Mouse (Mus musculus) midbrain, embryonic 10.5 days (tissue): ENCODE measurements around the gene Tnni2. TPM values are rescaled to one million over a fixed set of nuclear protein-coding genes. Genes with fewer than 3 reads are reported as not detected.

Experiments used
- DNase-seq: peaks from one replicate; pipeline ENCODE4 v3.0.0-alpha.2; 2017; ENCODE audit warnings: low spot score
- H3K27ac ChIP-seq: fragments of 300-500 bp; sonication (generic); replicated peaks from 2 replicates; pipeline ENCODE4 v1.5.1; 2016; ENCODE audit warnings: mild to moderate bottlenecking
- H3K27me3 ChIP-seq: fragments of 300-500 bp; sonication (generic); 2 replicates; pipeline ENCODE4 v1.6.1; 2016; ENCODE audit warnings: low read depth, mild to moderate bottlenecking; ENCODE audit not compliant: poor library complexity, severe bottlenecking
- H3K36me3 ChIP-seq: fragments of 300-500 bp; sonication (generic); 2 replicates; pipeline ENCODE4 v1.6.1; 2016; ENCODE audit warnings: mild to moderate bottlenecking, moderate library complexity
- H3K4me1 ChIP-seq: fragments of 300-500 bp; sonication (generic); 2 replicates; pipeline ENCODE4 v1.6.1; 2016
- H3K4me3 ChIP-seq: fragments of 300-500 bp; sonication (generic); 2 replicates; pipeline ENCODE4 v1.5.1; 2016; ENCODE audit warnings: mild to moderate bottlenecking, moderate library complexity
- H3K9me3 ChIP-seq: fragments of 300-500 bp; sonication (generic); replicated peaks from 2 replicates; pipeline ENCODE4 v1.6.1; 2016; ENCODE audit warnings: mild to moderate bottlenecking
- WGBS: fragments of 180-500 bp; shearing (Covaris S2); methylation state at CpG from one replicate; pipeline ENCODE4 v1.1.7; 2016; 5-methylcytosine and 5-hydroxymethylcytosine counted together
- polyA plus RNA-seq: library from polyadenylated mRNA; unstranded; fragments of >200 nt; fragmentation: Nextera tagmentation; extraction: Ambion mirVana; gene quantifications from 2 replicates; pipeline ENCODE4 v1.2.1, GENCODE M21; 2016

Tnni2 gene
- polyA plus RNA-seq, 1 experiment from 2014 or later, result 1.5 TPM

GRCm38 (mm10) chr7:142409603-142410002, 32.0 kb upstream of the Tnni2 start:
- Histone ChIP-seq H3K27ac (no peak overlapping the region), H3K4me3 (no peak overlapping the region), H3K36me3 (no peaks in the 10 kb centered on the region), H3K27me3 (peaks cover 1% of the 10 kb centered on the region; the same call in 1 of the 2 replicates), H3K4me1 (no peaks in the 10 kb centered on the region), H3K9me3 (no peaks in the 10 kb centered on the region)
- no peak for DNase-seq
- 83% methylated on average over 3 of the region's 3 CpGs for WGBS

- H3K4me1 ChIP-seq, result no peaks in the 10 kb centered on the region
- no peaks in the 10 kb centered on the region for H3K36me3 ChIP-seq
- H3K9me3 ChIP-seq, result no peaks in the 10 kb centered on the region
- H3K27ac ChIP-seq, result no peak overlapping the region
- WGBS, result 95% methylated on average over 6 of the region's 6 CpGs
- DNase-seq, result no peak
- H3K4me3 ChIP-seq, result no peak overlapping the region
- no peaks in the 10 kb centered on the region; the same call in 1 of the 2 replicates for H3K27me3 ChIP-seq
These were observed 28.3 kb upstream of the Tnni2 start for GRCm38 (mm10) chr7:142413285-142413684.

- 77% methylated on average over 4 of the region's 4 CpGs for WGBS
These were observed 26.3 kb upstream of the Tnni2 start for GRCm38 (mm10) chr7:142415314-142415713.

GRCm38 (mm10) chr7:142416225-142416624, 25.4 kb upstream of the Tnni2 start:
- no peak for DNase-seq
- Histone ChIP-seq H3K27me3 (no peaks in the 10 kb centered on the region; the same call in 1 of the 2 replicates), H3K9me3 (no peaks in the 10 kb centered on the region), H3K27ac (no peak overlapping the region), H3K4me3 (no peak overlapping the region), H3K36me3 (no peaks in the 10 kb centered on the region), H3K4me1 (no peaks in the 10 kb centered on the region)
- WGBS, result 80% methylated on average over 3 of the region's 3 CpGs

More at GRCm38 (mm10) chr7:142415314-142415713, 26.3 kb upstream of the Tnni2 start:
- no peak overlapping the region for H3K4me3 ChIP-seq
- DNase-seq, result no peak
- H3K36me3 ChIP-seq, result no peaks in the 10 kb centered on the region
- no peak overlapping the region for H3K27ac ChIP-seq
- H3K9me3 ChIP-seq, result no peaks in the 10 kb centered on the region
- H3K4me1 ChIP-seq, result no peaks in the 10 kb centered on the region
- H3K27me3 ChIP-seq, result no peaks in the 10 kb centered on the region; the same call in 1 of the 2 replicates

- Histone ChIP-seq H3K4me1 (no peaks in the 10 kb centered on the region), H3K36me3 (no peaks in the 10 kb centered on the region), H3K27ac (no peak overlapping the region), H3K27me3 (no peaks in the 10 kb centered on the region), H3K9me3 (no peaks in the 10 kb centered on the region), H3K4me3 (no peak overlapping the region)
- 97% methylated on average over 2 of the region's 2 CpGs for WGBS
- no peak for DNase-seq
These were observed 23.6 kb upstream of the Tnni2 start for GRCm38 (mm10) chr7:142418027-142418426.

- 91% methylated on average over 8 of the region's 8 CpGs for WGBS
- no peaks in the 10 kb centered on the region for H3K4me1 ChIP-seq
These were observed 22.9 kb upstream of the Tnni2 start for GRCm38 (mm10) chr7:142418679-142419078.

GRCm38 (mm10) chr7:142419887-142420286, 21.7 kb upstream of the Tnni2 start:
- no peak for DNase-seq
- H3K4me1 ChIP-seq, result no peaks in the 10 kb centered on the region
- H3K36me3 ChIP-seq, result no peaks in the 10 kb centered on the region
- no peaks in the 10 kb centered on the region for H3K9me3 ChIP-seq
- WGBS, result 82% methylated on average over 5 of the region's 5 CpGs
- H3K27me3 ChIP-seq, result no peaks in the 10 kb centered on the region
- no peak overlapping the region for H3K27ac ChIP-seq
- H3K4me3 ChIP-seq, result no peak overlapping the region

More at GRCm38 (mm10) chr7:142418679-142419078, 22.9 kb upstream of the Tnni2 start:
- DNase-seq, result no peak
- Histone ChIP-seq H3K36me3 (no peaks in the 10 kb centered on the region), H3K27ac (no peak overlapping the region), H3K9me3 (no peaks in the 10 kb centered on the region), H3K27me3 (no peaks in the 10 kb centered on the region), H3K4me3 (no peak overlapping the region)

GRCm38 (mm10) chr7:142421826-142422225, 19.8 kb upstream of the Tnni2 start:
- no peak for DNase-seq
- no peaks in the 10 kb centered on the region for H3K9me3 ChIP-seq
- H3K4me1 ChIP-seq, result 0 out of 2 replicates have a peak, but pooled peaks cover 2% of the 10 kb centered on the region
- no peak overlapping the region for H3K4me3 ChIP-seq
- no peaks in the 10 kb centered on the region for H3K36me3 ChIP-seq
- peaks cover 3% of the 10 kb centered on the region; the same call in 1 of the 2 replicates for H3K27me3 ChIP-seq
- 77% methylated on average over 2 of the region's 2 CpGs for WGBS
- no peak overlapping the region for H3K27ac ChIP-seq

- Histone ChIP-seq H3K4me3 (no peak overlapping the region), H3K27me3 (peaks cover 20% of the 10 kb centered on the region; the same call in 1 of the 2 replicates)
These were observed 15.9 kb upstream of the Tnni2 start for GRCm38 (mm10) chr7:142425641-142426213.

GRCm38 (mm10) chr7:142428213-142428612, 13.4 kb upstream of the Tnni2 start:
- DNase-seq, result peak; percentile 84
- Histone ChIP-seq H3K4me3 (no peak overlapping the region), H3K9me3 (no peaks in the 10 kb centered on the region), H3K27me3 (peaks cover 20% of the 10 kb centered on the region; the same call in 1 of the 2 replicates), H3K4me1 (peaks cover 10% of the 10 kb centered on the region), H3K27ac (no peak overlapping the region), H3K36me3 (no peaks in the 10 kb centered on the region)
- 4% methylated on average over 7 of the region's 7 CpGs for WGBS

More at GRCm38 (mm10) chr7:142425641-142426213, 15.9 kb upstream of the Tnni2 start:
- no peak overlapping the region for H3K27ac ChIP-seq
- H3K36me3 ChIP-seq, result no peaks in the 10 kb centered on the region
- 65% methylated on average over 11 of the region's 11 CpGs for WGBS
- peaks cover 10% of the 10 kb centered on the region for H3K4me1 ChIP-seq
- no peaks in the 10 kb centered on the region for H3K9me3 ChIP-seq
- no peak for DNase-seq

GRCm38 (mm10) chr7:142430160-142430678, 11.4 kb upstream of the Tnni2 start:
- H3K4me1 ChIP-seq, result peaks cover 12% of the 10 kb centered on the region
- H3K9me3 ChIP-seq, result no peaks in the 10 kb centered on the region
- 84% methylated on average over 12 of the region's 12 CpGs for WGBS
- peaks cover 29% of the 10 kb centered on the region; the same call in 1 of the 2 replicates for H3K27me3 ChIP-seq
- no peaks in the 10 kb centered on the region for H3K36me3 ChIP-seq
- no peak for DNase-seq
- no peak overlapping the region for H3K4me3 ChIP-seq
- 0 out of 2 replicates have a peak overlapping the region, but pooled peaks have one; percentile 34 for H3K27ac ChIP-seq

- no peak overlapping the region for H3K27ac ChIP-seq
- peaks cover 31% of the 10 kb centered on the region; the same call in 1 of the 2 replicates for H3K27me3 ChIP-seq
- H3K36me3 ChIP-seq, result no peaks in the 10 kb centered on the region
- peaks cover 10% of the 10 kb centered on the region for H3K4me1 ChIP-seq
- DNase-seq, result no peak
- no peak overlapping the region for H3K4me3 ChIP-seq
- no peaks in the 10 kb centered on the region for H3K9me3 ChIP-seq
- 93% methylated on average over 14 of the region's 14 CpGs for WGBS
These were observed 10.5 kb upstream of the Tnni2 start for GRCm38 (mm10) chr7:142431106-142431505.

- H3K4me1 ChIP-seq, result peaks cover 3% of the 10 kb centered on the region; the same call in 1 of the 2 replicates
- H3K27ac ChIP-seq, result no peak overlapping the region
- 61% methylated on average over 19 of the region's 19 CpGs for WGBS
- DNase-seq, result no peak
- no peaks in the 10 kb centered on the region for H3K9me3 ChIP-seq
- no peak overlapping the region for H3K4me3 ChIP-seq
- no peaks in the 10 kb centered on the region for H3K36me3 ChIP-seq
- peaks cover 28% of the 10 kb centered on the region; the same call in 1 of the 2 replicates for H3K27me3 ChIP-seq
These were observed 8.0 kb upstream of the Tnni2 start for GRCm38 (mm10) chr7:142433623-142434022.
